Mouse (Mus musculus) ovary, postnatal 10 days (tissue): ENCODE data around the gene Sdad1.
A peak's percentile ranks its signal among the peaks of the same experiment; 100 is the strongest.
"Not testable (repeated sequence)": the region's sequence is repeated elsewhere in the genome, so short reads cannot be mapped to it uniquely, and the experiment has no call there.

Experiments used
- DNase-seq: peaks from one replicate; pipeline ENCODE4 v3.0.0; 2022; ENCODE audit warnings: low spot score

Gene Sdad1

GRCm38 (mm10) chr5:92309681-92310511, at the start of gene Sdad1:
TSS of gene Sdad1 (minus strand) at chr5:92310479.
- peak; percentile 78 for DNase-seq

GRCm38 (mm10) chr5:92358767-92359455, 48.6 kb upstream of the Sdad1 start:
- DNase-seq, result no peak

GRCm38 (mm10) chr5:92358033-92358432, 47.8 kb upstream of the Sdad1 start:
- DNase-seq, result no peak

GRCm38 (mm10) chr5:92353517-92353916, 43.2 kb upstream of the Sdad1 start:
- DNase-seq, result no peak

GRCm38 (mm10) chr5:92352716-92353115, 42.4 kb upstream of the Sdad1 start:
- DNase-seq, result not testable (repeated sequence)

- DNase-seq, result no peak
These were observed 39.5 kb upstream of the Sdad1 start for GRCm38 (mm10) chr5:92349731-92350130.

GRCm38 (mm10) chr5:92348794-92349413, 38.6 kb upstream of the Sdad1 start, which contains the start of gene Cxcl10:
TSS of gene Cxcl10 (minus strand) at chr5:92348889.
- no peak for DNase-seq

GRCm38 (mm10) chr5:92345006-92345405, 34.7 kb upstream of the Sdad1 start:
- no peak for DNase-seq

- DNase-seq, result no peak
These were observed 30.3 kb upstream of the Sdad1 start for GRCm38 (mm10) chr5:92340606-92341005.

- no peak for DNase-seq
These were observed 26.5 kb upstream of the Sdad1 start for GRCm38 (mm10) chr5:92336743-92337142.

GRCm38 (mm10) chr5:92332359-92332840, 22.1 kb upstream of the Sdad1 start:
- DNase-seq, result no peak

GRCm38 (mm10) chr5:92331635-92332338, 21.5 kb upstream of the Sdad1 start, which contains the start of gene Art3:
TSS of gene Art3 (plus strand) at chr5:92331827.
- no peak for DNase-seq

- no peak for DNase-seq
These were observed 20.8 kb upstream of the Sdad1 start for GRCm38 (mm10) chr5:92331122-92331521.

GRCm38 (mm10) chr5:92327929-92328328, 17.6 kb upstream of the Sdad1 start, which contains the start of gene Cxcl9:
TSS of gene Cxcl9 (minus strand) at chr5:92328079.
- no peak for DNase-seq

- no peak for DNase-seq
These were observed 17.1 kb upstream of the Sdad1 start for GRCm38 (mm10) chr5:92327367-92327766.

- DNase-seq, result no peak
These were observed 13.0 kb upstream of the Sdad1 start for GRCm38 (mm10) chr5:92323264-92323663.

GRCm38 (mm10) chr5:92322612-92323011, 12.3 kb upstream of the Sdad1 start:
- DNase-seq, result no peak

GRCm38 (mm10) chr5:92321631-92322400, 11.5 kb upstream of the Sdad1 start:
- no peak for DNase-seq

GRCm38 (mm10) chr5:92318596-92318995, 8.3 kb upstream of the Sdad1 start:
- DNase-seq, result no peak

GRCm38 (mm10) chr5:92318119-92318518, 7.8 kb upstream of the Sdad1 start:
- no peak for DNase-seq

- DNase-seq, result no peak
These were observed 3.5 kb upstream of the Sdad1 start for GRCm38 (mm10) chr5:92313776-92314175.
